Mouse (Mus musculus) neural tube, embryonic 15.5 days (tissue): ENCODE data around the gene Olfr420. TPM values are rescaled to one million over a fixed set of nuclear protein-coding genes. Genes with fewer than 3 reads are reported as not detected.

Experiments
- ATAC-seq: fragments of 200-750 bp; cut with Nextera tagmentation; 2 replicates; pipeline ENCODE4 v1.8.0; 2017; ENCODE audit warnings: mild to moderate bottlenecking, moderate TSS enrichment, moderate library complexity; ENCODE audit not compliant: low FRiP score
- H3K27ac ChIP-seq: fragments of 300-500 bp; sonication (generic); replicated peaks from 2 replicates; pipeline ENCODE4 v1.5.1; 2015; ENCODE audit warnings: mild to moderate bottlenecking, inconsistent platforms
- H3K27me3 ChIP-seq: fragments of 300-500 bp; sonication (generic); replicated peaks from 2 replicates; pipeline ENCODE4 v1.6.1; 2015; ENCODE audit warnings: inconsistent platforms
- H3K36me3 ChIP-seq: fragments of 300-500 bp; sonication (generic); 2 replicates; pipeline ENCODE4 v1.6.1; 2015; ENCODE audit warnings: inconsistent platforms
- H3K4me1 ChIP-seq: fragments of 300-500 bp; sonication (generic); 2 replicates; pipeline ENCODE4 v1.6.1; 2015; ENCODE audit warnings: inconsistent platforms
- H3K4me2 ChIP-seq: fragments of 300-500 bp; sonication (generic); 2 replicates; pipeline ENCODE4 v1.6.1; 2015; ENCODE audit warnings: inconsistent platforms, mild to moderate bottlenecking, moderate library complexity
- H3K4me3 ChIP-seq: fragments of 300-500 bp; sonication (generic); replicated peaks from 2 replicates; pipeline ENCODE4 v1.5.1; 2015; ENCODE audit warnings: mild to moderate bottlenecking, inconsistent platforms
- H3K9ac ChIP-seq: fragments of 300-500 bp; sonication (generic); replicated peaks from 2 replicates; pipeline ENCODE4 v1.6.1; 2015; ENCODE audit warnings: mild to moderate bottlenecking, inconsistent platforms
- H3K9me3 ChIP-seq: fragments of 300-500 bp; sonication (generic); replicated peaks from 2 replicates; pipeline ENCODE4 v1.6.1; 2016; ENCODE audit warnings: inconsistent platforms
- WGBS: fragments of 180-500 bp; shearing (Covaris S2); methylation state at CpG from one replicate; pipeline ENCODE4 v1.1.7; 2015; ENCODE audit warnings: mixed read lengths; 5-methylcytosine and 5-hydroxymethylcytosine counted together
- polyA plus RNA-seq: library from polyadenylated mRNA; unstranded; fragments of >200 nt; fragmentation: Nextera tagmentation; extraction: Ambion mirVana; gene quantifications from 2 replicates; pipeline ENCODE4 v1.2.1, GENCODE M21; 2015

The Olfr420 gene
- polyA plus RNA-seq, 1 experiment from 2014 or later, result not detected

DNA sequence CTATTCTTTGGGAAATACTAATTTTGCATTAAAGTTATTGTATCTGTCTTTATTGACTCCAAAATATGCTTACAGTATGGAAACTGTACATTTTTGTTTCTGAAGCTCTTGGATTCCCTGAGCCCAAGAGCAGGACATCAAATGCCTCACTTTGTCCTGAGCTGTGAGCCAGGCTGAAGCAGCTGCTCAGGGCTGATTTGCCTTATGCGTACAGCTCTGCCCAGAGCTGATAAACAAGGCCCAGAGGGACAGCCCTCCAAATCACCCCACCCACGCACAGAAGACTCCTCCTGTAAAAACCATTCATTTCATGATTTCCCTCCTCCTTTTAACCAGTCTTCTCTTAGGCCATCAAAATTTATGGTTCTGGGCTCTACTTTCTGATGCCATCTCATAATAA, 16.1 kb downstream of the Olfr420 start:
- no peak for ATAC-seq

DNA sequence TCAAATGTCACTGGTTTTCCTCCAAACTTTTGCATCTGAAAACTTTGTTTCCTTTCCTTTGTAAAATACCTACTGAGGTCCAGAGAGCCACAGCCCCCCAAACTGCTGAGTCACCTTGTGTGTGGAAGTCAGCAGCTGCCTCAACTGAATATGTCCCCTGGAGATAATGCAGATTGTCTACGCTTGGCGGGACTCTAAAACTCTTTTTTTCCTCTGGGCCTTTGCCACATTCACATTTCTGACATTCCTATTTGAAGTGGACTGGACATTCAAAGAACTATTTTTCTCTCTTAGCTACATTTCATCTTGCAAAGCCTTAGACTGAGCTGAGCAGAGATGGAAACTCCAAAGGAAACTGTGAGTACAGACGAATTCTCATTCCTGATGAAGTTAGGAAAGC, 17.2 kb downstream of the Olfr420 start, which contains the start of gene Spta1:
Gene Spta1 (plus strand): TSS at position 172 of the 400 bp plus-strand sequence.
- 35% methylated on average over 3 of the region's 3 CpGs for WGBS
- no peaks in the 10 kb centered on the region for H3K4me1 ChIP-seq
- H3K4me3 ChIP-seq, result no peak within 1 kb of the TSS
- no peak within 1 kb of the TSS for H3K4me2 ChIP-seq
- H3K27ac ChIP-seq, result no peak within 1 kb of the TSS
- no peaks in the 10 kb centered on the region for H3K9me3 ChIP-seq
- H3K36me3 ChIP-seq, result no peaks in the 10 kb centered on the region
- no peak for ATAC-seq
- no peak within 1 kb of the TSS for H3K9ac ChIP-seq
- no peaks in the 10 kb centered on the region for H3K27me3 ChIP-seq

More for the DNA sequence above, 16.1 kb downstream of the Olfr420 start:
- WGBS, result 60% methylated on average over 2 of the region's 2 CpGs
- H3K4me2 ChIP-seq, result no peak overlapping the region
- H3K9me3 ChIP-seq, result no peaks in the 10 kb centered on the region
- no peaks in the 10 kb centered on the region for H3K4me1 ChIP-seq
- H3K36me3 ChIP-seq, result no peaks in the 10 kb centered on the region
- H3K27ac ChIP-seq, result no peak overlapping the region
- no peak overlapping the region for H3K4me3 ChIP-seq
- H3K9ac ChIP-seq, result no peak overlapping the region
- no peaks in the 10 kb centered on the region for H3K27me3 ChIP-seq

DNA sequence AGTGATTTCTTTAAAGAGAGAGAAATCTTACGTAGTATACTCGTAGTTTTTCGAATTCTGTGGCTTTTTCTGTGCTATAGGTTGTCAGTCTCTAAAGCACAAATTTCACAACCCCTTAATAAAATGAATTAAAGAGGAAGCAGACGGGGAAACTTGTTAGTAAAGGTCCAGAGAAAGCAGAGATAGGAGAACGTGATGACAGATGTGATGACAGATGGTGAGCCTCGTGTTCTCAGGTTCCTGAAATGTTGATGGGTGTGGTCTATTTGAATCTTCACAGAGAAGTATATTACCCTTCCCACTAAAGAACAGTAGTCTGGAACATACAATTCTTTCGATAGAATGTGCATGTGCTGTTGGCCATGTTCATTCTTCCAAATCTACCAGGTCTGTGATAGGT, 49.3 kb downstream of the Olfr420 start:
- no peaks in the 10 kb centered on the region for H3K36me3 ChIP-seq
- no peak for ATAC-seq
- 82% methylated on average over 7 of the region's 7 CpGs for WGBS
- H3K27me3 ChIP-seq, result no peaks in the 10 kb centered on the region
- no peak overlapping the region for H3K9ac ChIP-seq
- no peak overlapping the region for H3K27ac ChIP-seq
- H3K9me3 ChIP-seq, result no peaks in the 10 kb centered on the region
- H3K4me2 ChIP-seq, result no peak overlapping the region
- no peak overlapping the region for H3K4me3 ChIP-seq
- H3K4me1 ChIP-seq, result no peaks in the 10 kb centered on the region

Other genes with a start within 250 kb of the Olfr420 start
- gene Ifi211, start 242.6 kb upstream of the Olfr420 start, polyA plus RNA-seq, result 0.51 and 4.7 TPM in 2 replicates
- 1.1 and 11.7 TPM in 2 replicates for gene Mndal, start 213.1 kb upstream of the Olfr420 start, polyA plus RNA-seq
- gene Ifi203, start 213.0 kb upstream of the Olfr420 start, polyA plus RNA-seq, result 0.69 and 2.9 TPM in 2 replicates
- gene Ifi202b, start 172.9 kb upstream of the Olfr420 start, polyA plus RNA-seq, result 0.41 TPM in 1 of 2 replicates, not detected in the other
- gene Ifi205, start 123.8 kb upstream of the Olfr420 start, polyA plus RNA-seq, result 0.43 TPM in 1 of 2 replicates, not detected in the other
- gene Olfr433, start 114.9 kb upstream of the Olfr420 start, polyA plus RNA-seq, result not detected in 2 replicates
- gene Olfr432, start 106.4 kb upstream of the Olfr420 start, polyA plus RNA-seq, result not detected in 2 replicates
- gene Olfr430, start 89.0 kb upstream of the Olfr420 start, polyA plus RNA-seq, result not detected in 2 replicates
- not detected in 2 replicates for gene Olfr429, start 71.3 kb upstream of the Olfr420 start, polyA plus RNA-seq
- not detected in 2 replicates for gene Olfr427, start 58.7 kb upstream of the Olfr420 start, polyA plus RNA-seq
- not detected in 2 replicates for gene Olfr231, start 34.5 kb upstream of the Olfr420 start, polyA plus RNA-seq
- not detected in 2 replicates for gene Olfr424, start 24.1 kb upstream of the Olfr420 start, polyA plus RNA-seq
- 0.06 and 0.20 TPM in 2 replicates for gene Spta1, start 17.1 kb downstream of the Olfr420 start, polyA plus RNA-seq
- not detected in 2 replicates for gene Olfr419, start 96.4 kb downstream of the Olfr420 start, polyA plus RNA-seq
- 0.23 TPM in 1 of 2 replicates, not detected in the other for gene Mptx1, start 174.9 kb downstream of the Olfr420 start, polyA plus RNA-seq
- gene Olfr417, start 209.5 kb downstream of the Olfr420 start, polyA plus RNA-seq, result not detected in 2 replicates
- gene Olfr248, start 235.4 kb downstream of the Olfr420 start, polyA plus RNA-seq, result not detected in 2 replicates